Mouse (Mus musculus) left cerebral cortex, postnatal 25 days (tissue): ENCODE results near the gene Fabp3. TPM values are rescaled to one million over a fixed set of nuclear protein-coding genes. Genes with fewer than 3 reads are reported as not detected.

Experiments
- DNase-seq, 2 experiments: peaks; one replicate each; pipeline ENCODE4 v3.0.0; 2022; ENCODE audit warnings: low spot score in 2 of 2, mixed read lengths in 1 of 2
- intact Hi-C: fragments of 180-260 bp; cut with DNase I; formaldehyde crosslinking; loops from one replicate; pipeline ENCODE4 v1.15.1; 2025
- total RNA-seq, 2 experiments: library from RNA; stranded (reverse); gene quantifications; 2 replicates each; pipeline ENCODE4 v1.2.3; 2021

The Fabp3 gene
- total RNA-seq = 100 to 1,000 TPM; 150 to 175 TPM

GRCm38 (mm10) chr4:130308231-130309081 is at the start of gene Fabp3, which contains the start of gene Gm10570:
Gene Fabp3, plus strand, starts transcription at chr4:130308595.
Gene Gm10570, minus strand, starts transcription at chr4:130308674.
- peak; percentile 82 to 90 for DNase-seq
- intact Hi-C loops = no loop called here

- intact Hi-C loops = no loop called here
Measured at GRCm38 (mm10) chr4:130260406-130260805, 48.0 kb upstream of the Fabp3 start.

GRCm38 (mm10) chr4:130264131-130264530 is 44.3 kb upstream of the Fabp3 start:
- no peak for DNase-seq
- intact Hi-C loops = loop anchor here (1.0 kb wide), 1 partner anchor 28 kb away; no protein-coding TSS in a partner anchor

More at GRCm38 (mm10) chr4:130260406-130260805, 48.0 kb upstream of the Fabp3 start:
- no peak for DNase-seq

- intact Hi-C loops = loop anchor here (1.0 kb wide), 1 partner anchor 27 kb away; no protein-coding TSS in a partner anchor
- DNase-seq = peak; percentile 48 to 71
Measured at GRCm38 (mm10) chr4:130264698-130265349, 43.6 kb upstream of the Fabp3 start.

- intact Hi-C loops = no loop called here
- DNase-seq = no peak
Measured at GRCm38 (mm10) chr4:130266601-130267000, 41.8 kb upstream of the Fabp3 start.

GRCm38 (mm10) chr4:130267069-130267468 is 41.3 kb upstream of the Fabp3 start:
- intact Hi-C loops = no loop called here

GRCm38 (mm10) chr4:130268736-130269135 is 39.7 kb upstream of the Fabp3 start:
- intact Hi-C loops = no loop called here
- no peak for DNase-seq

More at GRCm38 (mm10) chr4:130267069-130267468, 41.3 kb upstream of the Fabp3 start:
- DNase-seq = no peak

- intact Hi-C loops = no loop called here
Measured at GRCm38 (mm10) chr4:130270089-130270488, 38.3 kb upstream of the Fabp3 start.

GRCm38 (mm10) chr4:130270611-130271347 is 37.6 kb upstream of the Fabp3 start:
- intact Hi-C loops = no loop called here
- DNase-seq = peak in 1 of 2 experiments; percentile 80

More at GRCm38 (mm10) chr4:130270089-130270488, 38.3 kb upstream of the Fabp3 start:
- DNase-seq = peak; percentile 62 to 95

- peak; percentile 36 to 89 for DNase-seq
- intact Hi-C loops = no loop called here
Measured at GRCm38 (mm10) chr4:130273698-130274345, 34.6 kb upstream of the Fabp3 start.

GRCm38 (mm10) chr4:130274346-130275015 is 33.9 kb upstream of the Fabp3 start:
- intact Hi-C loops = no loop called here
- no peak for DNase-seq

GRCm38 (mm10) chr4:130275016-130275822 is 33.2 kb upstream of the Fabp3 start:
- intact Hi-C loops = no loop called here

GRCm38 (mm10) chr4:130275823-130276105 is 32.6 kb upstream of the Fabp3 start:
- DNase-seq = no peak
- intact Hi-C loops = no loop called here

More at GRCm38 (mm10) chr4:130275016-130275822, 33.2 kb upstream of the Fabp3 start:
- DNase-seq = no peak

GRCm38 (mm10) chr4:130276573-130277176 is 31.7 kb upstream of the Fabp3 start:
- DNase-seq = no peak
- intact Hi-C loops = no loop called here

- DNase-seq = no peak
- intact Hi-C loops = no loop called here
Measured at GRCm38 (mm10) chr4:130279105-130279504, 29.3 kb upstream of the Fabp3 start, which contains the start of gene Serinc2. Gene Serinc2, minus strand, starts transcription at chr4:130279205.

- intact Hi-C loops = no loop called here
- no peak for DNase-seq
Measured at GRCm38 (mm10) chr4:130282856-130283255, 25.5 kb upstream of the Fabp3 start.

- intact Hi-C loops = no loop called here
- DNase-seq = no peak
Measured at GRCm38 (mm10) chr4:130283826-130284225, 24.6 kb upstream of the Fabp3 start.

- DNase-seq = no peak
- intact Hi-C loops = no loop called here
Measured at GRCm38 (mm10) chr4:130286531-130286930, 21.9 kb upstream of the Fabp3 start.
